Comparison of ENCODE assay signal across 21 mouse cellular contexts in the genomic region with DNA sequence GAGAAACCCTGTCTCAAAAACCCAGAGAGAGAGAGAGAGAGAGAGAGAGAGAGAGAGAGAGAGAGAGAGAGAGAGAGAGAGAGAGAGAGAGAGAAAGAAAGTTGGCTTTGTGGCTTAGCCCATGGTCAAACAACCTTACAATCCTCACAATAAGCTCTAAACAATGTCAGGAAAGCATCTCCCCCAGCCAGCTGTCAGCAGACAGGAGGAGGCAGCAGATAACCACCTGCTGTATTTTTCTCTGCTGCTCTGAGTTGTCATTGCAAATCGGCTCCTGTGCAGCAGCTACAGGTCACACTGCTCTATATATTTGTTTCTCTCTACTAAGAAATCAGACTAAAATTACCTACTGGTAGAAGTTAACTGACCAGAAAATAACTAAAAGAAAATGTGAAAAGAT. TPM values are rescaled to one million over a fixed set of nuclear protein-coding genes. Genes with fewer than 3 reads are reported as not detected.
DNase-seq lines count a peak whose midpoint lies in the region; ATAC-seq and TF ChIP-seq lines count a peak whose summit lies in the region.
"Had no signal": no experiment of that assay in that cellular context is flagged by ENCODE, and none has a peak within 500 bp of the region (broad histone marks: within the 10 kb centered on the region; RNA-seq: fewer than 3 reads in every experiment).

No protein-coding gene starts in this region.

- peaks cover 31% of the 10 kb centered on the region for H3K4me1 ChIP-seq in cerebellum, adult 2 months (ENCODE audit: control insufficient read depth, insufficient read depth, low read length)
- peaks cover 21% of the 10 kb centered on the region for H3K4me1 ChIP-seq in heart, embryonic 16.5 days (ENCODE audit: control insufficient read depth, insufficient read depth, low read length)
- 0 out of 2 replicates have a peak, but pooled peaks cover 4% of the 10 kb centered on the region for H3K4me1 ChIP-seq in liver, postnatal 0 days (ENCODE audit: insufficient read depth)
- H3K4me1 ChIP-seq in liver, embryonic 14.5 days (replicated peaks; ENCODE audit: control insufficient read depth in 2 of 2, insufficient read depth in 2 of 2, low read length in 1 of 2), result peaks cover 0 to 5% of the 10 kb centered on the region in 2 experiments; a peak in 1 of 4 replicates
- H3K4me1 ChIP-seq: embryonic facial prominence, embryonic 15.5 days; limb, embryonic 10.5 days had no signal

- no peaks in the 10 kb centered on the region for H3K36me3 ChIP-seq in heart, embryonic 16.5 days (ENCODE audit: control insufficient read depth, insufficient read depth)
- H3K36me3 ChIP-seq in liver, postnatal 0 days (replicated peaks; ENCODE audit: insufficient read depth, low read length), result peaks cover 6% of the 10 kb centered on the region
- no peaks in the 10 kb centered on the region for H3K36me3 ChIP-seq in liver, embryonic 14.5 days (replicated peaks; ENCODE audit: control insufficient read depth, insufficient read depth, low read depth)
- H3K36me3 ChIP-seq: embryonic facial prominence, embryonic 15.5 days had no signal

- no peak for TF ChIP-seq CTCF in cerebellum, adult 2 months (IDR thresholded peaks at IDR 0.05; ENCODE audit: borderline replicate concordance, insufficient read depth, low read depth, low read length)
- TF ChIP-seq CTCF in liver, postnatal 0 days (IDR thresholded peaks at IDR 0.05; ENCODE audit: low read depth), result no peak
- no peak for TF ChIP-seq CTCF in liver, embryonic 14.5 days (IDR thresholded peaks at IDR 0.05; ENCODE audit: low read depth)

- H3K4me3 ChIP-seq in cerebellum, adult 2 months (replicated peaks; ENCODE audit: insufficient read depth, low read depth, low read length), result no peak overlapping the region
- H3K4me3 ChIP-seq in heart, embryonic 16.5 days (ENCODE audit: low read length), result no peak overlapping the region
- H3K4me3 ChIP-seq in liver, postnatal 0 days (ENCODE audit: low read depth, low read length), result no peak overlapping the region
- no peak overlapping the region for H3K4me3 ChIP-seq in liver, embryonic 14.5 days (ENCODE audit: insufficient read depth in 1 of 2, low read depth in 2 of 2, low read length in 2 of 2)
- H3K4me3 ChIP-seq: embryonic facial prominence, embryonic 15.5 days; heart, embryonic 10.5 days; left cerebral cortex, adult 2 months; limb, embryonic 10.5 days; midbrain, embryonic 10.5 days had no signal

- H3K27ac ChIP-seq in cerebellum, adult 2 months (ENCODE audit: insufficient read depth, low read length), result peak overlapping the region; percentile 59; the same call in 1 of the 2 replicates
- H3K27ac ChIP-seq in heart, embryonic 16.5 days (ENCODE audit: low read length), result peak overlapping the region; percentile 77
- no peak overlapping the region for H3K27ac ChIP-seq in liver, postnatal 0 days (ENCODE audit: low read depth)
- no peak overlapping the region for H3K27ac ChIP-seq in liver, embryonic 14.5 days
- H3K27ac ChIP-seq: embryonic facial prominence, embryonic 15.5 days; heart, embryonic 10.5 days; hindbrain, embryonic 14.5 days; left cerebral cortex, adult 2 months; limb, embryonic 10.5 days; midbrain, embryonic 10.5 days; stomach, postnatal 0 days had no signal

- no peaks in the 10 kb centered on the region for H3K27me3 ChIP-seq in cerebellum, adult 2 months (ENCODE audit: control insufficient read depth, insufficient read depth, low read length)
- no peaks in the 10 kb centered on the region for H3K27me3 ChIP-seq in heart, embryonic 16.5 days (ENCODE audit: control insufficient read depth, insufficient read depth, low read length)
- no peaks in the 10 kb centered on the region for H3K27me3 ChIP-seq in liver, postnatal 0 days (ENCODE audit: insufficient read depth, low read length)
- H3K27me3 ChIP-seq in liver, embryonic 14.5 days (ENCODE audit: control insufficient read depth, insufficient read depth, low read length), result no peaks in the 10 kb centered on the region
- H3K27me3 ChIP-seq: embryonic facial prominence, embryonic 15.5 days; Patski had no signal

- ATAC-seq in heart, embryonic 16.5 days (replicated peaks; ENCODE audit: extremely low read depth, insufficient read depth, low FRiP score), result no peak
- ATAC-seq in liver, postnatal 0 days, result no peak
- ATAC-seq in liver, embryonic 14.5 days (ENCODE audit: insufficient read depth), result peak; percentile 50; the same call in 1 of the 2 replicates
- ATAC-seq: forebrain, embryonic 16.5 days; Patski had no signal

- no peak for TF ChIP-seq EP300 in liver, postnatal 0 days (IDR thresholded peaks at IDR 0.05; ENCODE audit: low read depth)
- 0 out of 2 replicates have a peak, but pooled peaks have one; percentile 37 for TF ChIP-seq EP300 in liver, embryonic 14.5 days (IDR thresholded peaks at IDR 0.05; ENCODE audit: low read depth)

- H3K9me3 ChIP-seq in heart, embryonic 16.5 days (replicated peaks; ENCODE audit: control insufficient read depth, low read length), result no peaks in the 10 kb centered on the region
- H3K9me3 ChIP-seq in liver, postnatal 0 days (ENCODE audit: low read length), result 0 out of 2 replicates have a peak, but pooled peaks cover under 1% of the 10 kb centered on the region
- peaks cover under 1% of the 10 kb centered on the region; the same call in 1 of the 2 replicates for H3K9me3 ChIP-seq in liver, embryonic 14.5 days (ENCODE audit: control insufficient read depth, low read length)
- H3K9me3 ChIP-seq: heart, embryonic 10.5 days; limb, embryonic 10.5 days had no signal

- no peak overlapping the region for H3K4me2 ChIP-seq in heart, embryonic 16.5 days (ENCODE audit: low read depth, low read length)
- H3K4me2 ChIP-seq in liver, postnatal 0 days (ENCODE audit: low read depth, low read length), result no peak overlapping the region
- H3K4me2 ChIP-seq in liver, embryonic 14.5 days (ENCODE audit: low read depth), result no peak overlapping the region
- H3K4me2 ChIP-seq: embryonic facial prominence, embryonic 15.5 days; hindbrain, embryonic 14.5 days had no signal

- TF ChIP-seq POLR2A in cerebellum, adult 2 months (IDR thresholded peaks at IDR 0.05; ENCODE audit: borderline replicate concordance, insufficient read depth, low read length), result no peak

- H3K9ac ChIP-seq in heart, embryonic 16.5 days (ENCODE audit: low read length), result no peak overlapping the region
- H3K9ac ChIP-seq in liver, postnatal 0 days (replicated peaks), result no peak overlapping the region
- no peak overlapping the region for H3K9ac ChIP-seq in liver, embryonic 14.5 days (replicated peaks)
- H3K9ac ChIP-seq: embryonic facial prominence, embryonic 15.5 days; hindbrain, embryonic 14.5 days had no signal

- WGBS in cerebellum, adult 2 months, result 7% methylated on average over 1 of the region's 1 CpGs
- WGBS in heart, embryonic 16.5 days, result 11% methylated on average over 1 of the region's 1 CpGs
- 44% methylated on average over 1 of the region's 1 CpGs for WGBS in liver, postnatal 0 days (ENCODE audit: insufficient replicate concordance)
- 10% methylated on average over 1 of the region's 1 CpGs for WGBS in liver, embryonic 14.5 days (ENCODE audit: insufficient replicate concordance)

- DNase-seq in cerebellum, adult 2 months, result no peak
- no peak for DNase-seq in cerebellum, postnatal 25 days
- no peak for DNase-seq in heart, adult 9 months (ENCODE audit: low spot score in 2 of 2)
- DNase-seq in liver, result peak; percentile 14
- DNase-seq in liver, postnatal 0 days, result no peak
- DNase-seq in liver, embryonic 14.5 days (ENCODE audit: low read depth in 3 of 3, low spot score in 3 of 3), result no peak
- no peak for DNase-seq in gastrocnemius, postnatal 4 days (ENCODE audit: low spot score in 2 of 2)
- DNase-seq: adrenal gland, adult 8-10 months; cerebellum, postnatal 10 days; embryo, embryonic 11 days; kidney, postnatal 10 days had no signal

RNA-seq across cellular contexts. Expression of a gene that starts 53.1 kb away (rescaled TPM):
- polyA plus RNA-seq in cerebellum, adult 2 months (2012; rRNA removed), result 24.2 and 29.4 TPM in 2 replicates
- 46.0 and 49.6 TPM in 2 replicates for polyA plus RNA-seq in heart, embryonic 16.5 days (2015; fragmentation: Nextera tagmentation; extraction: Ambion mirVana)
- polyA plus RNA-seq in liver, postnatal 0 days (2015; fragmentation: Nextera tagmentation; extraction: Ambion mirVana), result 8.5 and 8.7 TPM in 2 replicates
- polyA plus RNA-seq in liver, embryonic 14.5 days (2012; rRNA removed), result 7.5 and 13.0 TPM in 2 replicates
- polyA plus RNA-seq in liver, embryonic 14.5 days (2014; fragmentation: Nextera tagmentation; extraction: Ambion mirVana), result 6.4 and 7.6 TPM in 2 replicates
- 100 to 1,000 TPM; 125 to 133 TPM for total RNA-seq in gastrocnemius, postnatal 4 days (2021)

Comparison
In these comparisons a context has a peak if more than half of its experiments do, and no peak if none do; other contexts are left out.
1. H3K27ac ChIP-seq: peak in cerebellum, adult 2 months (single experiment) and heart, embryonic 16.5 days (single experiment); none in liver, postnatal 0 days (single experiment) and liver, embryonic 14.5 days (single experiment).